Mouse (Mus musculus) megakaryocyte-erythroid progenitor cell, adult 5-6 weeks (primary cell): ENCODE results near the gene Ier3. TPM values are rescaled to one million over a fixed set of nuclear protein-coding genes. Genes with fewer than 3 reads are reported as not detected.
A peak's percentile ranks its signal among the peaks of the same experiment; 100 is the strongest.
"Not testable (repeated sequence)": the region's sequence is repeated elsewhere in the genome, so short reads cannot be mapped to it uniquely, and the experiment has no call there.

Experiments
- ATAC-seq: replicated peaks from 2 replicates; pipeline ENCODE4 v1.8.0; 2016; ENCODE audit warnings: mild to moderate bottlenecking, inconsistent platforms; ENCODE audit not compliant: severe bottlenecking, poor library complexity, low FRiP score, low TSS enrichment
- total RNA-seq, 2 experiments: library from RNA; stranded (forward) in 1 of 2; stranded (reverse) in 1 of 2; fragments of 200-1000, 215-1000 nt in 1 of 2; fragments of >200 nt in 1 of 2; fragmentation: Nextera tagmentation in 1 of 2; gene quantifications; 2 replicates each; pipeline ENCODE4 v1.2.3; 2014 to 2017

Ier3 gene
- total RNA-seq, 2 experiments from 2014 or later, result 16.1 to 18.1 TPM

DNA sequence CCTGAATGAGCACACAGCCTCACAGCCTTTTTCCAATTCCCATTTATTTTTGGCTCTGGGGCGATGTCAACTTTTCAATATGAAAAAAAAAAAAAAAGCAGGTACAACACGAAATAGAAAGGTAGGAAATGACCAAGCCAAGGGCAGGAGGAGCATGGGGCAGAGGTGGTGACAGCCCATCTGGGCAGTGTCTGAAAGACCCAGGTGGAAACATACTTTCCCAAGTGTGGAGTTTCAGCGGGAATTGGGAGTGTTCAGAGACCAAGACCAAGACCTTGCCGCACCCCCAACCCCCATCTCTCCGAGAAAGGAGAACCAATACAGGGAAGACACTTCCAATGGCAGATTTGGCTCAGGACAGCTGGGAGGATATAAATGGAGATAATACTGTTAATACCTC lies 12.4 kb downstream of the Ier3 start:
- ATAC-seq, result no peak

DNA sequence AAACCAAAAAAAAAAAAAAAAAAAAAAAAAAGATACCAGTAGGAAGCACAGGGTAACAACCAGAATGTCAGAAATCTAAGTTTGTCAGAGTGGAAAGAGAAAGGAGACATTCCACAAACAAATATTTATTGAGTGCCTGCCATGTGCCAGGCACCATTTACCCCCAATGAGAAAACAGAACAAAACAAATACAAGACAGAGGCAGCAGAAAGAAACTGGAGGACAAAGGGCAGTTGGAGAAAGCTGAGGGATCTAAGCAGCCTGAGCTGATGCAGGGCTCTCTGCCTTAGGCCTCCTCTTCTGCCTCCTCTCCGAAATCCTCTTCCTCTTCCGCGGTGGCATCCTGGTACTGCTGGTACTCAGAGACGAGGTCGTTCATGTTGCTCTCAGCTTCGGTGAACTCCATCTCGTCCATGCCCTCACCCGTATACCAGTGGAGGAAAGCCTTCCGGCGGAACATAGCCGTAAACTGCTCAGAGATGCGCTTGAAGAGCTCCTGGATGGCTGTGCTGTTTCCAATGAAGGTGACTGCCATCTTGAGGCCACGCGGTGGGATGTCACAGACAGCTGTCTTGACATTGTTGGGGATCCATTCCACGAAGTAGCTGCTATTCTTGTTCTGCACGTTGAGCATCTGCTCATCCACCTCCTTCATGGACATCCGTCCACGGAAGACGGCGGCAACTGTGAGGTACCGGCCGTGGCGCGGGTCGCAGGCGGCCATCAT lies 13.4 kb downstream of the Ier3 start:
- no peak for ATAC-seq

DNA sequence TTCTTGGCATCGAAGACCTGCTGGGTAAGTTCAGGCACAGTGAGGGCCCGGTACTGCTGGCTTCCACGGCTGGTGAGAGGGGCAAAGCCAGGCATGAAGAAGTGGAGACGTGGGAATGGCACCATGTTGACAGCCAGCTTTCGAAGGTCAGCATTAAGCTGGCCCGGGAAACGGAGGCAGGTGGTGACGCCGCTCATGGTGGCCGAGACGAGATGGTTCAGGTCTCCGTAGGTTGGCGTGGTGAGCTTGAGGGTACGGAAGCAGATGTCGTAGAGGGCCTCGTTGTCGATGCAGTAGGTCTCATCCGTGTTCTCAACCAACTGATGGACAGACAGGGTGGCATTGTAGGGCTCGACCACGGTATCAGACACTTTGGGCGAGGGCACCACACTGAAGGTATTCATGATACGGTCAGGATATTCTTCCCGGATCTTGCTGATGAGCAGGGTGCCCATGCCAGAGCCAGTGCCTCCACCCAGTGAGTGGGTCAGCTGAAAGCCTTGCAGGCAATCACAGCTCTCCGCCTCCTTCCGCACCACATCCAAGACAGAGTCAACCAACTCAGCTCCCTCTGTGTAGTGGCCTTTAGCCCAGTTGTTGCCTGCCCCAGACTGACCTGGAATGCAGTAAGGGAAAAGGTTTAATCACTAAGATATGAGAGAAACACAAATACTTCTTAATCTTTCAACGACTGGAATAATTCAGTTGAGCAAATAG lies 14.1 kb downstream of the Ier3 start:
- ATAC-seq, result no peak

DNA sequence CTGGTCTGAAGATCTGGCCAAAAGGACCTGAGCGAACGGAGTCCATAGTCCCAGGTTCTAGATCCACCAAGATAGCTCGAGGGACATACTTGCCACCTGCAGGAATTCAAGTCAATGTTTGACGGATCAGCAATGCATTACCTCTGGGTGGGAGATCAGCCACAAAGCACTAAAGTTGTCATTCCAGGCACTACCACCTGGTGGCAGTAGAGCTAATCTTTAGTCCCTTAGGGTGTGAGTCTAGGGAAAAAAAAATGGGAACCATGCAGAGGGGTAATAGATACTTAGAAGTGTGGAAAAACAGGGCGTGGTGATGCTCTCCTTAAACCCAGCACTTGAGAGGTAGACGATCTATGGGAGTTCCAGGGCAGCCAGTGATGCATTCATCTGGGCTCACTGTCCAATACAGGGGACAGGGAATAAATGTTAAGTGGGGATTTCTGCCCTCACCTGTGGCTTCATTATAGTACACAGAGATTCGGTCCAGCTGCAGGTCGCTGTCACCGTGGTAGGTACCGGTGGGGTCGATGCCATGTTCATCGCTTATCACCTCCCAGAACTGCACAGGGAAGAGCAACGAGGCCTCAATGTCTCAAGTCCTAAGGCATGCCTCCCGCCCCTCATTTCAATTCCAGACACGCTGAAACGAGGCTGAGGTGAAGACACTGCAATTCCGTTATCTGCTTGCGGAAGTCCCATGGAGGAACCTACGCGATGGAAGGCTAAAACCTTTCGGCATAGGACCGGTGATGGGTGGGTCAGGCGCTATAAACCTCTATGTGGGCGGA lies 14.9 kb downstream of the Ier3 start:
- ATAC-seq, result no peak

DNA sequence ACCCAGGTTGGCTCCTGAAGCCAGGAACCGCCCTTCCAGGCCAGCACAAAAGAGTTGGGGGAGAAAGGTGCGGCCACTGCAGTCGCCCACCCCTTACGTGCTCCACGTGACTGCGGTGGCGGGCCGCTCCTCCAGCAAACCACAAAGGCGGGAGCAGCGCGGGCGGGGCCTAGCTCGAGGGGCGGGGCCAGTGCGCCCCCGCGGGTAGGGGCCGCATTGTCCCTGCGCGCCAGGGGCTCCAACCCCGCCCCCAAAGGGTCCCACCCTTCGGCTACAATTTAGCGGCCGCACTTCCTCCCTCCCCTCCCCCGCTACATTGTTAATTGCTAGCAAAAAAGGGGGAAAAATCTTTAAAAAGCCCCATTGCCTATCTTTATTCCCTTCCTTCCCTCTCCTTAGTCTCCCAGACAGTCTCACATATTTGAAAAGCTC lies 15.5 kb downstream of the Ier3 start:
- peak; percentile 8; the same call in 1 of the 2 replicates for ATAC-seq

DNA sequence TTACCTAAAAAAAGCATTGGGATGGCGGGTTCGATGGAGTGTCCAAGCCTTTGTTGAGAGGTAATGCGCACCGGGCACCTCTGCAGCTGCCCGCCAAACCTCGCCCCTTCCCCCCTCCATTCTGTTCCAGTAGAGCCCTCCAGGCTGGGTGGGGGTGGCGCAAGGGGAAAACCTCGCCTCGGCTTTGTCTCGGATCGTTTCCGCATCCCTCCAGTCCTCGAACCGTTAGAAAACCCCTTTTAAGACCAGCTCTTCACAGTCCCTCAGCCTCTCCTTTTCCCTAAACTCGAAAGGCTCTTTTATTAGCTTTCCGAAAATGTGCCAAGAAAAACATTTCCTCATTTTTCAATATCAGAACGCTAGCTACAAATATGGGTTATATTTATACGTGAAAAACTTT lies 16.0 kb downstream of the Ier3 start:
- ATAC-seq, result no peak

DNA sequence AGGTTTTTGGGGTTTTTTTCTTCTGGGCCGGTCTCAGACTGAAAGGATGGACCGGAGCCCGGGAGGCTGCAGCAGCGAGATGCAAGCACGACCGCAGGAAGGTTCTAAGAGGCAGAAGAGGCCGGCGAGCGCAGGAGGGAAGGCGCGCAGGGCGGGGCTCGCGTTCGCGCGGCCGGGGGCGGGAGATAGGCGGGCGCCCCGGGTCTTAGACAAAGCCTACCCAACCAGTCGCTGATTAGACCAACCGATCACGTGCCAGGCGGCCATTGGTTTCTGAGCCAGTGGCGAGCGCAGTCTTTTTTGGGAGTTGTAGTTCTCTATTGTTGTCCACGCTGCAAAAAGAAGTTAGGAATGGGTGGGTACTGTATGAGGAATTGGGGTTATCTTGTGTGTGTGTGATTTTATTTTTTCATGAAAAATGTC lies 16.6 kb downstream of the Ier3 start, which contains the start of gene Tubb5:
Gene Tubb5, minus strand, starts transcription at position 185 of the 423 bp plus-strand sequence.
- peak; percentile 57 for ATAC-seq

DNA sequence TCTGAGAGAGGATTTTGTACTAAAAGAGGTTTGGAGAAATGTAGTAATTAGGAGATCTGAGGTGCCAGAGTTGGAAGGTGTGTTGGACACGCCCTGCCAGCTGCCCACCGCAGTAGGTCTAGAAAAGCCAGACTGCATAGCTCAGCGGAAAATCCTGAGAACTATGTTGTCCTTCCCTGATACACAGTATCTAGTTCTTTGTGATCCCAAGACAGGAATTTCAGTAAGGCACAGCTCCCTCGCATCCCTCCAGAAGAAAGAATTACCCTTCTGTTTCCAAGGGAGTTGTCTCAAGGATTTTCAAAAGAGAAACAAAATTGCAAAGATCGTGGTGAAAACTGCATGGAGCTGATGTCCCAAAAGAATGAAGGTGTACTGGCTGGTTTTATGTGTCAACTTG lies 17.1 kb downstream of the Ier3 start:
- no peak for ATAC-seq

DNA sequence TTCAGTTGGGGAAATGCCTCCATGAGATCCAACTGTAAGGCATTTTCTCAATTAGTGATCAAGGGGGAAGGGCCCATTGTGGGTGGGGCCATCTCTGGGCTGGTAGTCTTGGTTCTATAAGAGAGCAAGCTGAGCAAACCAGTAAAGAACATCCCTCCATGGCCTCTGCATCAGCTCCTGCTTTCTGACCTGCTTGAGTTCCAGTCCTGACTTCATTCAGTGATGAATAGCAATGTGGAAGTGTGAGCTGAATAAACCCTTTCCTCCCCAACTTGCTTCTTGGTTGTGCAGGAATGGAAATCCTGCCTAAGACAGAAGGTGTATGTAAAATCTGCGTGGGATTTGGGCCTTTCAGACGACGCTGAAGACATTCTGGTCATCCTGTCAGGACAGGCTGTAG lies 17.5 kb downstream of the Ier3 start:
- ATAC-seq, result not testable (repeated sequence)

DNA sequence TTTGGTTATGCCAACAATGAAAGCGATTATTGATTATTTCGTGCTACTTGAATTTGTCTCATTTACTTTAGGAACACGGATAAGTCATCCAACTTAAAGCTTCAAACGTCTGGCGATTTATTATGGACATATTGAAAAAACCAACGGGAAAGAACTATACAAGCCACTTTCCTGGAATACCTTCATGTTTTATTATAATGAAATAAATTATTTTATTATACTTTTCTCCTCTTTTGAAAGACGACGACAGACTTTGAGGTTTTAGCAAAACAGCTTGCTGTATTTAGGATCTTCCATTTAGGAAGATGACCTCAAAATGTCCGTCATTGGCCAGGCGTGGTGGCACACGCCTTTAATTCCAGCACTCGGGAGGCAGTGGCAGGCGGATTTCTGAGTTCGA lies 19.1 kb downstream of the Ier3 start:
- no peak for ATAC-seq

DNA sequence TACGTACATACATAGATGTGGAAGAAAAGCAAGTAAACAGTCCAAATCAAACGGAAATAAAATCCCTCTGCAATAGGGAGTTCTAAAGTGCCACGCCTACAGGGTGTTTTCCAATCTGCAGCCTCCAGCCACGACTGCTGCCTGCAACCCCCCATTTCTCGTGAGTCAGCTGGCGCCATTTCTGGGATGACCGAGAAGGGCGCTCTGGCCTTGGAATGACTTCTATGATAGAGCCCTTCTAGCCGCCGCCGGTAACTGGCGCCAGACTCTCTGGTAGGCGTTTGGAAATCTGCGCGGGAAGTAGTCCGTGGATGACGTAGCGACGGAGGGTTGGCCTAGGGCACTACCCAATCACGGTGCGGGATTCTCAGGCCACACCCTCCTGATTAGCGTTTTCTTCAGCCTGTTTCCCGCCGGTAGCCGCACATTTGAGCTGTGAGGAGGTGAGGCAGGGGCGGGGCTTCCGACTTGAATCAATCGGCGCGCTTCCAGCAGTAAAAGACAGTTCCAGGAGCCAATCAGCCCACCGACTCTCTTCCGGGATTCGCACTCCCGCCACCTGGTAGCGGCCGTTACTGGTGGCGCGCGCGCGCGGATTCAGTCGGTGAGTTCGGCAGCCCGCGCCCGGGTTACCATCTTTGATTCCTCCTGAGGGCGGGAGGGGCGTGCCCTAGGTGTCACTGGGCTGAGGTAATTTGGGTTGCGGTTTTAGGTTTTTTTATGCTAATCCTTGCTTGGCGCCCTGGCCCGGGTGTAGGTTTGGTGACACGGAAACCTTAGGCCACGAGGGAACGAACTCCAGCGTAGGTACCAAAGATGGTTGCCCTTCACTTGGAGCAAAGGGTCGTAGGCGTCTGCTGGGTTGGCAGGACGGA lies 19.8 kb downstream of the Ier3 start, which contains the start of gene Mdc1:
Gene Mdc1, plus strand, starts transcription at position 440 of the 875 bp plus-strand sequence.
- ATAC-seq, result peak; percentile 82

DNA sequence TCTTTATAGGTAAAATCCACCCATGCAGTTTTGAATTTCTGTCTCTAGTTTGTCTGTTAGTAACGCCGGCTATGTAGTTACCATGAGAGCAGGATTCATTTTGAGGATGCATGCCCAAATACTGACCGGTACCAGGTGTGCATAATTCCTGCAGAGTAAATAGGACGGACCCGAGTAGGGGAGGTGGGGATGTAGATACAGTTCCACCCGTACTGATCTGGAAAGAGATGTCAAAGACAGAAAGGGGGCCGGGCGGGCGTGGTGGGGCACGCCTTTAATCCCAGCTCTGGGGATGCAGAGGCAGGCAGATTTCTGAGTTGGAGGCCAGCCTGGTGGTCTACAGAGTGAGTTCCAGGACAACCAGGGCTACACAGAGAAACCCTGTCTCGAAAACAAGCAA lies 20.5 kb downstream of the Ier3 start:
- ATAC-seq, result no peak

DNA sequence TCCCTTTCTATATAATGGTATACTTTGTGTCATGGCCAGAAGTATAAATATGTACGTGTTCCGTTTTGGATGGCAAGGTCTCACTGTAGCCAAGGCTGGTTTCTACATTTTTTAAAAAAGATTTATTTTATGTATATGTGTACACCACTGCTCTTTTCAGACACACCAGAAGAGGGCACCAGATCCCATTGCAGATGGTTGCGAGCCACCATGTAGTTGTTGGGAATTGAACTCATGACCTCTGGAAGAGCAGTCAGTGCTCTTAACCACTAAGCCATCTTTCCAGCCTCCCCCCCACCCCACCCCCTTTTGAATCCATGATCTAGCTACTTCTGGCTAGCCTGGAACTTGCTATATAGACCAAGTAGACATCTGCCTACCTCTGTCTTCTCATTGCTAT lies 22.0 kb downstream of the Ier3 start:
- ATAC-seq, result no peak

DNA sequence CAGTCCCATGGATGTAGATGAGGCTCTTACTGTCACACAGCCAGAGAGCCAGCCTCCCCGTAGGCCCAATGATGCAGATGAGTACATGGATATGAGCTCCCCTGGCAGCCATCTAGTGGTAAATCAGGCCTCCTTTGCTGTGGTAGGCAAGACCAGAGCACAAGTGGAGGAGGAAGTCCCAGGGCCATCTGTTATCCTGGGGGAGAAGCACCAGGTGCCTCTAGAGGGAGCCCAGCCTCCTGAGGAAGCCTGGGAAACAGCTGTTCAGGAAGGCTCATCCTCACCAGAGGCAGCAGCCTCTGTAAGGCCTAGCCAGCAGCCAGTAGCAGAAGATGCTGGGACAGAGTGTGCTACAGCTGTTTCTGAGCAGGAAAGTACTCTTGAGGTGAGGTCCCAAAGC lies 26.6 kb downstream of the Ier3 start:
- ATAC-seq, result no peak

DNA sequence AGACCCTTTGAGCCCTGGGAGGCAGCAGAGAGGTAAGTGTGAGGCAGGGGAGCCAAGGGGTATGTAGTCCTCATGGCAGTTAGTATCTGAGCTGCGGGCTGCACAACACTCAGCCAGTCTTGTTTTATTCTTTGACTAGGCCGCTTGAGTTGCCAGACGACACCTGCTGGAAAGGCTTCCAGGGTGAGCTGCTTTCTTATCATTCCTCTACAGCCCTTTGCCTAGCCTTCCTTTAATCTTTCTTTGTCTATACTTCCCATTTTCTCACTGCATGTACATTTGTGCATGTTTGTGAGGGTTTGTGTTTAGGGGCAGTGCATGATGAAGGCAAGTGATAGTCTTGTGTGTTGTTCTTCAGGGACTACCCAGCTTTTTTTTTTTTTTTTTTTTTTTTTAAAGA lies 29.5 kb downstream of the Ier3 start:
- peak; percentile 92 for ATAC-seq

DNA sequence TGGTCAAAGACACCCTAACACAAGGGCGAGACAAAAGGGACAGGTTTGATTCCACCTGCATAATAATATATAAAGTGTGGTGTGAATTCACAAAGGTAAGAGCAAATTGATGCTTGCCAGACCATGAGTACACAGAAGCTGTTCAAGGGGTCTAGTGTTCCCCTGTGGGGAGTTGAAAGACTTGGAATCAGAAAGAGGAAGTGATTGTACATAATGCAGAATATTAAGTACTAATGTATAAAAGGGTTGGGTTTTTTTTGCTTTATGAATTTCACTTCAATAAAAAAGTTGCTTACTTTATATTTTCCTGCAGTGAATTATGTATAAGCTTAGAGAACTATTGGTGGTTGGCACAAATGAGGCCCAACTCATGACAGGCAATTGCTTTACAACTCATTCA lies 37.9 kb downstream of the Ier3 start:
- ATAC-seq, result no peak

DNA sequence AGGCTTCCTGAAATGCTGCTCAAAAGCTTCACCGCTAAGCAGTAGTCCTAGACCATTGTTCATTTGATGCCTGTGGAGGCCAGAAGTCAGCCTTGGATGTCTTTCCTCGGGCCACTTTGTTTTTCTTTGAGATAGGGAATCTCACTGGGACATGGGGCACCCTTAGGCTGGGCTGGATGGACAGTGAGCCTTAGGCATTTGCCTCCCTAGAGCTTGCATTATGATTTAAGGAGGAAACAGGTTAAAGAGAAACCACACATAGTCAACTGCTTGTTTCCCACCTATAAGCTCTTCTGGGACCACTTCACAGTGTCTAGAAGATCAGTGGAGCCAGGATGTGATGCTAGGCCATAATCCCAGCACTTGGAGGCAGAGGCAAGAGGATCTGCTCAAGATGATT lies 38.4 kb downstream of the Ier3 start:
- no peak for ATAC-seq

DNA sequence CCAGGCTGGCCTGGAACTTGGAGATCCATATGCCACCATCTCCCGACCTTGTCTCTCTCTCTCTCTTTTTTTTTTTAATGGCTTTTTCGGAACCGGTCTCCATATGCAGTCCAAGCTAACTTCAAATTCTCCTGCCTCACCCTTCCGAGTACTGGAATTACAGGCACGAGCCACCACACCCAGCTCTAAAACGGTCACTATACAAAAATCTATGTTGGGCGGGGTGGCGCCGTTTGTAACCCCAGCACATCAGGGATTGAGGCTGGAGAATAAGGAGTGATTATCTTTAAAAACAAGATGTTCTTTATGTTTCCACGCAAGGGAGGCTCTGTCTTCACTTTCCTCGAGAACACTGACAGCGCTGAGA lies 39.3 kb downstream of the Ier3 start:
- ATAC-seq, result peak; percentile 15; the same call in 1 of the 2 replicates

DNA sequence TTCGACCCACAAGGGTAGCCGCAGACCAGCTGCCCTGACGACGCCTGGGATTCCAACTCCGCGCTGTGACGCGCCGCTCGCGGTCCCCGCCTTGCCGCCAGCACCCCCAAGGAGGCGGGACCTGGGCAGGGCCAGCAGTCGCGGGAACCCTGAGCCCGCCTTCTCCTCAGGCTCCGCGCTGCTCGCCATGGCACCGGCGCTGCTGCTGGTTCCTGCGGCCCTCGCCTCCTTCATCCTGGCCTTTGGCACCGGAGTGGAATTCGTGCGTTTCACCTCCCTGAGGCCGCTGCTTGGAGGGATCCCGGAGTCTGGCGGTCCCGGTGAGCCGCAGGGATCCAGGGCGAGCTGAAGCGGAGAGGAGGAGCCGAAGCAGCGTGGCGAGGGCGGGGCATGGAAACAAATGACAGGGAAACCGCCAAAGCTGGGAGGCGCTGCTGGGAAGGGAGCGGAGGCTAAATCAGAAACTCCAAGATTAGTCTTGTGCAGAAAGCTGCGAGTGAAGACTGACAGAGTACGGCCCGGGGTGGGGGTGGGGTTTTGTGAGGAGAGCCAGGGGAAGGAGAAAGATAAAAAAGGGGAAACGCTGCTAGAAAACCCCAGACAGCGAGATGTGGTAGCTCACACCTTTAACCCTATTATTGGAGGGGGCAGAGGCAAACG lies 39.8 kb downstream of the Ier3 start, which contains the start of gene Nrm:
Gene Nrm, plus strand, starts transcription at position 121 of the 660 bp plus-strand sequence.
- peak; percentile 91 for ATAC-seq
